Mouse (Mus musculus): ENCODE data around the gene Gm21863.
"Not testable (repeated sequence)": the region's sequence is repeated elsewhere in the genome, so short reads cannot be mapped to it uniquely, and the experiment has no call there.

Gene Gm21863

DNA sequence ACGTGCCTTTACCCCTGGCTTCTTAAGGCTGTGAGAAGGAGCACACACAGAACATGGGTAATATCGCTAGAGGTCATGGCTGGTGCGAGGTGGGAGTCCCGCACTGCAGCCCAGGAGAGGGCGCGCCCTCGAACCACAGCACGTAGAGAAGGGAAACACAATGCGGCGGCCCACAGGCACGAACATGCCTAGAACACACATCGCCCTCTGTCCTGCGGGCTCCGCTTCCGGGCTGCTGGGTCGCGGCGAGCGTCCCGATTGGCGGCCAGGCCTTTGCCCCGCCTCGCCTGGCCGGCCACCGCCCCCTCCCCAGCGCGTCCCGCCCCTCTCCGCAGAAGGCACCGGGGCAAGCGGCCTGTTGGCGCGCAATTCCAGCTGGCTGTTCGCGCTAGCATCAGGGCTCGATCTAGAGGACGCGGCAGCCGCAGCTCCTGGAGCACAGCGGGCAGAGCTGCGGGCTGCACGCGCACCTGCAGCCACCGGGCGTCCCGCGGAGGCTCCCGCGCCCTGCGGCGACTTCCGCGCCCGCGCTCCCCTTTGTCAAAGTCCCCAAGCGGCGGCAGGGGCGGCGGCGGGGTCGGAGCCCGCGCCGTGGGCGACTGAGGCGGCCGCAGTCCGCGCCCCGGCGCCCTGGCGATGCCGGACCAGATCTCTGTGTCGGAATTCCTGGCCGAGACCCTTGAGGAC is at the start of gene Gm21863:
Gene Gm21863, plus strand, starts transcription at position 637 of the 687 bp plus-strand sequence.
- DNase-seq (ENCODE audit: low spot score): not testable (repeated sequence)

- DNase-seq (ENCODE audit: low spot score): not testable (repeated sequence)
These were observed 26.3 kb upstream of the Gm21863 start for GRCm38 (mm10) chr12:19928049-19928448.

All from lung, postnatal 25 days (tissue).